Mouse (Mus musculus): ENCODE data around the gene Praf2. TPM values are rescaled to one million over a fixed set of nuclear protein-coding genes. Genes with fewer than 3 reads are reported as not detected.

The Praf2 gene
- polyA plus RNA-seq, 1 experiment from 2014 or later = 119 TPM

GRCm38 (mm10) chrX:7727176-7727575 lies 1.1 kb upstream of the Praf2 start:
- Histone ChIP-seq H3K27me3 (replicated peaks; ENCODE audit: control insufficient read depth, insufficient read depth, low read length) (no peaks in the 10 kb centered on the region), H3K4me1 (replicated peaks; ENCODE audit: control insufficient read depth, insufficient read depth, low read length) (peaks cover 16% of the 10 kb centered on the region), H3K36me3 (ENCODE audit: control insufficient read depth, insufficient read depth) (no peaks in the 10 kb centered on the region), H3K9me3 (ENCODE audit: control insufficient read depth, low read length) (no peaks in the 10 kb centered on the region), H3K4me2 (ENCODE audit: low read length) (no peak overlapping the region), H3K9ac (replicated peaks; ENCODE audit: low read depth, low read length) (no peak overlapping the region), H3K27ac (ENCODE audit: low read length) (no peak overlapping the region), H3K4me3 (replicated peaks; ENCODE audit: low read length) (no peak overlapping the region)
- WGBS = 94% methylated on average over 13 of the region's 13 CpGs
- no peak for ATAC-seq

DNA sequence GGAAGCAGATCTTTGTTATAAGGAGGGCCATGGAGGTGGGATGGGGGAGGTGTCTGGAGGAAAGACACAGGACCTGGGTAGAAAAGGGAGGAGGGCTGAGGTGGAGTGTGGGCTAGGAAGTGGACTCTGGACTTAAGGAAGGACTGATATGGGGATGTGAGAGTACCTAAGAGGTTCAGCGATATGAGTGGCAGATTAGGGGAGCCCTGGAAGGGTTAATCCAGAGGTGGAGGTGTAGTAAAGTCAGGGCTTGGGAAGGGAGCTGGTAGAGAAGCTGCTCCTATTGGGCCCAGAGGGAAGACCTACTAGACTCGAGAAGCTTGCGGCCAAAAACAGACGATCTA lies 655 bp downstream of the Praf2 start:
- WGBS = 37% methylated on average over 4 of the region's 4 CpGs
- no peaks in the 10 kb centered on the region for H3K27me3 ChIP-seq (replicated peaks; ENCODE audit: control insufficient read depth, insufficient read depth, low read length)
- H3K4me3 ChIP-seq (replicated peaks; ENCODE audit: low read length) = peak overlapping the region; percentile 53
- H3K4me2 ChIP-seq (ENCODE audit: low read length) = peak overlapping the region; percentile 69
- ATAC-seq = no peak; the same call in 1 of the 2 replicates
- H3K9ac ChIP-seq (replicated peaks; ENCODE audit: low read depth, low read length) = peak overlapping the region; percentile 55
- no peaks in the 10 kb centered on the region for H3K9me3 ChIP-seq (ENCODE audit: control insufficient read depth, low read length)
- no peaks in the 10 kb centered on the region for H3K36me3 ChIP-seq (ENCODE audit: control insufficient read depth, insufficient read depth)
- peaks cover 10% of the 10 kb centered on the region for H3K4me1 ChIP-seq (replicated peaks; ENCODE audit: control insufficient read depth, insufficient read depth, low read length)
- H3K27ac ChIP-seq (ENCODE audit: low read length) = no peak overlapping the region

GRCm38 (mm10) chrX:7733571-7734156 lies 5.4 kb downstream of the Praf2 start:
- no peak overlapping the region for H3K4me3 ChIP-seq (replicated peaks; ENCODE audit: low read length)
- no peak overlapping the region for H3K4me2 ChIP-seq (ENCODE audit: low read length)
- peaks cover 6% of the 10 kb centered on the region for H3K4me1 ChIP-seq (replicated peaks; ENCODE audit: control insufficient read depth, insufficient read depth, low read length)
- ATAC-seq = no peak
- 0 out of 2 replicates have a peak, but pooled peaks cover 8% of the 10 kb centered on the region for H3K36me3 ChIP-seq (ENCODE audit: control insufficient read depth, insufficient read depth)
- 28% methylated on average over 25 of the region's 26 CpGs for WGBS
- no peaks in the 10 kb centered on the region for H3K9me3 ChIP-seq (ENCODE audit: control insufficient read depth, low read length)
- no peak overlapping the region for H3K9ac ChIP-seq (replicated peaks; ENCODE audit: low read depth, low read length)
- H3K27ac ChIP-seq (ENCODE audit: low read length) = no peak overlapping the region
- no peaks in the 10 kb centered on the region for H3K27me3 ChIP-seq (replicated peaks; ENCODE audit: control insufficient read depth, insufficient read depth, low read length)

- 63% methylated on average over 11 of the region's 14 CpGs for WGBS
- H3K4me2 ChIP-seq (ENCODE audit: low read length) = no peak overlapping the region
- H3K9me3 ChIP-seq (ENCODE audit: control insufficient read depth, low read length) = no peaks in the 10 kb centered on the region
- H3K27ac ChIP-seq (ENCODE audit: low read length) = no peak overlapping the region
- H3K4me1 ChIP-seq (replicated peaks; ENCODE audit: control insufficient read depth, insufficient read depth, low read length) = peaks cover 4% of the 10 kb centered on the region; the same call in 1 of the 2 replicates
- 0 out of 2 replicates have a peak, but pooled peaks cover 8% of the 10 kb centered on the region for H3K36me3 ChIP-seq (ENCODE audit: control insufficient read depth, insufficient read depth)
- H3K4me3 ChIP-seq (replicated peaks; ENCODE audit: low read length) = no peak overlapping the region
- H3K27me3 ChIP-seq (replicated peaks; ENCODE audit: control insufficient read depth, insufficient read depth, low read length) = no peaks in the 10 kb centered on the region
- ATAC-seq = no peak
- no peak overlapping the region for H3K9ac ChIP-seq (replicated peaks; ENCODE audit: low read depth, low read length)
These were observed 11.3 kb downstream of the Praf2 start for GRCm38 (mm10) chrX:7739336-7740081.

DNA sequence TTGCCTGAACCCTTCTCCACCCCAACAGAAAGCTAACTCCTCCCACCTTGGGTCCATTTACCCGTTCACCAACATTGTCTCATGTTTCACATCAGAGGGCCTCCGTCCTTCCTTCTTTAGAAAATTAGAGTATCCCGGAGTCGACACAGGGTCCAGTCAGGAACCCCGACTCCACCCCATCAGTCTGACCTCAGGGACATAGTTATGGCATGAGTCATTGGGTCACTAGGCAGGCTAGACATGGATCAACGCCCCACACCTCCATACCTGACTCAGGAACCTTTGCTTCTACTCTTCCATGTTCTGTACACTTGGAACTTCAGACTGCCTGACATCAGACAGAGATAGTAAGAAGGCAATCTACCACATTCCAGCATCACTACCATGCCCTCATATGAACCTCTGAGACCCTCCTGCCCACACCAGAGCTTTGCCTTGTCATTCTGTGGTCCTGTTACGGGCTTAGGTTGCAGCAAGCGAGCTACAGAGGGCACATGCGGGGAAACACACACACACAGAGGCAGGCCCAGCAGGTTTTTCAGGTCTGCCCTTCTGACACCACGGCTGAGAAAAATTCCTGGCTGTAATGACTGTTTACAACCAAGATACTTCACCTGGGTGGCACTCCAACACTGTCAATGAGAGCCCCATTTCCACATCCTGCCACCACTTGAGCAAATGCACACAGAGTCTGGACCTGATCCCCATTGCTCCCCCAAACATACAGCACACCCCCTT lies 12.0 kb downstream of the Praf2 start:
- H3K9ac ChIP-seq (replicated peaks; ENCODE audit: low read depth, low read length) = no peak overlapping the region
- H3K4me2 ChIP-seq (ENCODE audit: low read length) = no peak overlapping the region
- H3K36me3 ChIP-seq (ENCODE audit: control insufficient read depth, insufficient read depth) = 0 out of 2 replicates have a peak, but pooled peaks cover 8% of the 10 kb centered on the region
- ATAC-seq = no peak
- no peak overlapping the region for H3K4me3 ChIP-seq (replicated peaks; ENCODE audit: low read length)
- H3K4me1 ChIP-seq (replicated peaks; ENCODE audit: control insufficient read depth, insufficient read depth, low read length) = peaks cover 4% of the 10 kb centered on the region; the same call in 1 of the 2 replicates
- WGBS = 79% methylated on average over 10 of the region's 10 CpGs
- no peak overlapping the region for H3K27ac ChIP-seq (ENCODE audit: low read length)
- H3K9me3 ChIP-seq (ENCODE audit: control insufficient read depth, low read length) = no peaks in the 10 kb centered on the region
- H3K27me3 ChIP-seq (replicated peaks; ENCODE audit: control insufficient read depth, insufficient read depth, low read length) = no peaks in the 10 kb centered on the region

GRCm38 (mm10) chrX:7741103-7741502 lies 12.9 kb downstream of the Praf2 start:
- Histone ChIP-seq H3K9me3 (ENCODE audit: control insufficient read depth, low read length) (no peaks in the 10 kb centered on the region), H3K36me3 (ENCODE audit: control insufficient read depth, insufficient read depth) (0 out of 2 replicates have a peak, but pooled peaks cover 6% of the 10 kb centered on the region), H3K9ac (replicated peaks; ENCODE audit: low read depth, low read length) (no peak overlapping the region), H3K27ac (ENCODE audit: low read length) (no peak overlapping the region), H3K4me2 (ENCODE audit: low read length) (no peak overlapping the region), H3K4me3 (replicated peaks; ENCODE audit: low read length) (no peak overlapping the region), H3K27me3 (replicated peaks; ENCODE audit: control insufficient read depth, insufficient read depth, low read length) (no peaks in the 10 kb centered on the region), H3K4me1 (replicated peaks; ENCODE audit: control insufficient read depth, insufficient read depth, low read length) (peaks cover 4% of the 10 kb centered on the region; the same call in 1 of the 2 replicates)
- no peak for ATAC-seq
- 87% methylated on average over 5 of the region's 5 CpGs for WGBS

DNA sequence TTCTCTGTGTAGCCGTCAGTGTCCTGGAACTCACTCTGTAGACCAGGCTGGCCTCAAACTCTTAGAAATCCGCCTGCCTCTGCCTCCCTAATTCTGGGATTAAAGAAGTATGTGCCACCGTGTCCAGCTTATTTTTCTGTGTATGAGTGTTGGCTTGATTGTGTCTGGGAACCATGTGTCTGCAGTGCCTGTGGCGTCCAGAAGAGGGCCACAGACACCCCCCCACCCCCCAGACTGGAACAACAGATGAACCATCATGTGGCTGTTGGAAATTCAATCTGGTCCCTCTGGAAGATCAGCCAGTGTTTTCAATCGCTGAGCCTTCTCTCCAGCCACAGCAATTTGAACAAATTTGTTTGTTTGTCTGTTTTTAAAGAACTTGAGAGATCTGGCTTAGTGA lies 15.2 kb downstream of the Praf2 start:
- 53% methylated on average over 5 of the region's 5 CpGs for WGBS
- ATAC-seq = no peak
- no peak overlapping the region for H3K4me3 ChIP-seq (replicated peaks; ENCODE audit: low read length)

DNA sequence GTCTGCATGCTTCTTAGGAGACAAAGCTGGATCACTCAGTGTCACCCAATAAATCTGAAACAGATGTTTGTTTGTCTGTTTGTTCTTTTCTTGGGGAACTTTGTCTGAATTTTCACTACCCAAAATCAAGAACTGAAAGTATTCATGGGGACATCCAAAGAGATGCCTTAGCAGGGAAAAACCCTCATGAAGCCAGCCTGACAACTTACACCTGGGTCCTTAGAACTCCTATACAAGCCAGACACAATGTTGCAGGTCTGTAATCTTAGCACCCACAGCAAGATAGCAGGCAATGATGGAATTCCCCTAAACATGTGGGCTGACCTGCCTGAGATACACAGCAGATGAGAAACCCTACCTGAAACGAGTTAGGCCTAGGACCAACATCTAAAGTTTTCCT lies 16.7 kb downstream of the Praf2 start:
- 0 out of 2 replicates have a peak, but pooled peaks cover 4% of the 10 kb centered on the region for H3K4me1 ChIP-seq (replicated peaks; ENCODE audit: control insufficient read depth, insufficient read depth, low read length)
- H3K9ac ChIP-seq (replicated peaks; ENCODE audit: low read depth, low read length) = no peak overlapping the region
- H3K27me3 ChIP-seq (replicated peaks; ENCODE audit: control insufficient read depth, insufficient read depth, low read length) = no peaks in the 10 kb centered on the region
- WGBS = 64% methylated on average over 1 of the region's 1 CpGs
- no peaks in the 10 kb centered on the region for H3K36me3 ChIP-seq (ENCODE audit: control insufficient read depth, insufficient read depth)
- no peak overlapping the region for H3K4me3 ChIP-seq (replicated peaks; ENCODE audit: low read length)
- H3K4me2 ChIP-seq (ENCODE audit: low read length) = no peak overlapping the region
- no peak for ATAC-seq
- H3K27ac ChIP-seq (ENCODE audit: low read length) = no peak overlapping the region
- no peaks in the 10 kb centered on the region for H3K9me3 ChIP-seq (ENCODE audit: control insufficient read depth, low read length)

More for the DNA sequence above, 15.2 kb downstream of the Praf2 start:
- H3K9ac ChIP-seq (replicated peaks; ENCODE audit: low read depth, low read length) = no peak overlapping the region
- H3K27me3 ChIP-seq (replicated peaks; ENCODE audit: control insufficient read depth, insufficient read depth, low read length) = no peaks in the 10 kb centered on the region
- no peaks in the 10 kb centered on the region for H3K36me3 ChIP-seq (ENCODE audit: control insufficient read depth, insufficient read depth)
- peaks cover 4% of the 10 kb centered on the region; the same call in 1 of the 2 replicates for H3K4me1 ChIP-seq (replicated peaks; ENCODE audit: control insufficient read depth, insufficient read depth, low read length)
- H3K4me2 ChIP-seq (ENCODE audit: low read length) = no peak overlapping the region
- no peak overlapping the region for H3K27ac ChIP-seq (ENCODE audit: low read length)
- no peaks in the 10 kb centered on the region for H3K9me3 ChIP-seq (ENCODE audit: control insufficient read depth, low read length)

GRCm38 (mm10) chrX:7745429-7745828 lies 17.2 kb downstream of the Praf2 start:
- Histone ChIP-seq H3K36me3 (ENCODE audit: control insufficient read depth, insufficient read depth) (no peaks in the 10 kb centered on the region), H3K4me1 (replicated peaks; ENCODE audit: control insufficient read depth, insufficient read depth, low read length) (0 out of 2 replicates have a peak, but pooled peaks cover 4% of the 10 kb centered on the region), H3K9me3 (ENCODE audit: control insufficient read depth, low read length) (no peaks in the 10 kb centered on the region), H3K4me2 (ENCODE audit: low read length) (no peak overlapping the region), H3K27me3 (replicated peaks; ENCODE audit: control insufficient read depth, insufficient read depth, low read length) (no peaks in the 10 kb centered on the region), H3K27ac (ENCODE audit: low read length) (no peak overlapping the region), H3K9ac (replicated peaks; ENCODE audit: low read depth, low read length) (no peak overlapping the region), H3K4me3 (replicated peaks; ENCODE audit: low read length) (no peak overlapping the region)
- no peak for ATAC-seq
- WGBS = 87% methylated on average over 8 of the region's 8 CpGs

All from forebrain, embryonic 16.5 days (tissue).